Mouse (Mus musculus) spleen, embryonic (tissue): Measurements from ENCODE around the gene Syt12.
"Not testable (repeated sequence)": the region's sequence is repeated elsewhere in the genome, so short reads cannot be mapped to it uniquely, and the experiment has no call there.

Experiments used
- CTCF ChIA-PET: fragments of 350-600 bp; sonication (Branson Sonifier 250); formaldehyde crosslinking; loops from one replicate; lab custom pipeline; 2022; lab: Charles Lee

Syt12 gene

DNA sequence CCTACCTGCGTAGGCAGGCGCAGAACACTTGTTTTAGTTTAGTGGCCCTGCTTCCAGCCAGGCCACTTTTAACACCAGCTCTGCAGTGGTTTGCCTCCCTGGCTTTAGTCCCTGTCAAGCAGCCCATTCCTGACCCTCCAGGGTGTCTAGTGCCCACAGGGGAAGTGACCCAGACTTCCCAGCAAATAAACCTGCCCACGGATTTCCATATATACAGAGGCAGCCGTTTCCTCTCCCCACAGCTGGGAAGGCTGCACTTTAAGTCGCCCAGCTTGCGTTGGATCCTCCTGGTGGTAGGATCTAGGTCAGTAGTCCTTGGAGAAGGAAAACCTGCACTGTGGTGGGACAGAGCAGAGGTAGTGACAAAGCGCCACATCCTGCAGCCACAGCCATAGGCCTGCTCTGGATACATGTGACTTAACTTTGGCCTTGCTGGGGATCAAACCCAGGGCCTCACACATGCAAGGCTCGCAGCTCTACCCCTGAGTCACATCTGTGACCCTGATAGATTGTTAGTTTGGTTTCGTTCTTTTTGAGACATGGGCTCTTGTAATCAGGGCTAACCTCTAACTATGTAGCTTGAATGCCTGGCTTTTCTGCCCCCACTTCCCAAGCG, 13.9 kb upstream of the Syt12 start:
- CTCF ChIA-PET = interaction anchor here (0.7 kb wide), 1 partner anchor 42 kb away, joined by 3 read pairs; no protein-coding TSS in a partner anchor

DNA sequence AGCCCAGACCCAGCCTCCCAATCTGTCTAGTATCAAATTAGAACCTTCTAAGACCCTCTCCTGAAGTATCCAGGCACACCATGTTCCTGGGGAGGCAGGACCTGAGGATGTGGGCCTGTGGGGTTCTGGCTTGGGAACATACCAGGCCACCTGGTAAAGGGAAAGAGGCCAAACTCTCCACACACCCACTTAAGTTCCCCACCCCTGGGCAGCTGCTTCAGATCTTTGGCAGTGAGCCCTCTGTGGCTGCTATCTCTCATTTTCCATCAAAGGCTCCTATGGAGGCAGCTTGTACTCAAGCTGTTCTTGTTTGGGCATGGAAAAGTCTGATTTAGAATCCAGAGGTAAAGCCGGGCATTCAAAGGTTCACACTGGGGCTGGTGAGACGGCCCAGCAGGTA, 10.6 kb upstream of the Syt12 start:
- CTCF ChIA-PET = no interaction called here

- CTCF ChIA-PET = no interaction called here
Measured at GRCm38 (mm10) chr19:4485006-4485405, 7.8 kb upstream of the Syt12 start.

GRCm38 (mm10) chr19:4482111-4482859, 5.0 kb upstream of the Syt12 start:
- CTCF ChIA-PET = no interaction called here

DNA sequence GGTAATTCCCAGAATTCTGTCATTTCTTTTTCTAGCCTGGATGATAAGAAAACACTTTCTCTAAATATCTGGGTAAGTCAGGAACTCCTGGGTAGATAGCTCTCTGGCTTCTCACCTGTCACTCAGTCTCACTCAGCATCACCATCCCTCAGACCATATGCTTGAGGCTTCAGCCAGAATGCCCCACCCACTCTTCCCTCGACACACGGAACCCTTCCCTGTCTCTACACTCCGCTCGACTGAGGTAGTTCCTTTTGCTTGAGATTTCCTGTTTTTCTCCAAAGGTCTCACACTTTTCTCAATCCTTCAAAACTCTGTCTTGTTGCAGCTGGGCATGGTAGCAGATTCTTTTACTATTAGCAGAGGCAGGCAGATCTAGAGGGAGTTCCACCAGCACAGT, 4.1 kb upstream of the Syt12 start:
- CTCF ChIA-PET = no interaction called here

DNA sequence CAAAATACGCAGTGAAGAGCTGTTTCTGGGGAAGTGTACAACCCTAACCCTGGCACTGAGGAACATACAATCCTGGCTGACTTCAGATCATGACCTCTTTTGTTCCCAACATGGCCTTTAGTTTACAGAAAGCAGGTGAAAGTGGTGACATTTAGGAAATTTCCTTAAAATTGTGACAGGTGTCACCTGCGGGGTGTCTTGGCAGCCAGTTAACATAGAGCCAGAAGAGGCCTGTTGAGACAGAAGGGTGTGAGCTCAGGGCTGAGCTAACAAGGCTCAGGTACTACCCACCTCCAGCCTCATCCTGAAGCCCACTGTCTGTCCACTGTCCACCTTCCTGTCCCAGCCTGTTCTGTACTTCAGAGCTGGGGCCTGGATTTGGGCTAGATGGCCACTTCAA, 2.8 kb upstream of the Syt12 start:
- CTCF ChIA-PET = no interaction called here

- CTCF ChIA-PET = no interaction called here
Measured at GRCm38 (mm10) chr19:4478190-4478516, 906 bp upstream of the Syt12 start.

DNA sequence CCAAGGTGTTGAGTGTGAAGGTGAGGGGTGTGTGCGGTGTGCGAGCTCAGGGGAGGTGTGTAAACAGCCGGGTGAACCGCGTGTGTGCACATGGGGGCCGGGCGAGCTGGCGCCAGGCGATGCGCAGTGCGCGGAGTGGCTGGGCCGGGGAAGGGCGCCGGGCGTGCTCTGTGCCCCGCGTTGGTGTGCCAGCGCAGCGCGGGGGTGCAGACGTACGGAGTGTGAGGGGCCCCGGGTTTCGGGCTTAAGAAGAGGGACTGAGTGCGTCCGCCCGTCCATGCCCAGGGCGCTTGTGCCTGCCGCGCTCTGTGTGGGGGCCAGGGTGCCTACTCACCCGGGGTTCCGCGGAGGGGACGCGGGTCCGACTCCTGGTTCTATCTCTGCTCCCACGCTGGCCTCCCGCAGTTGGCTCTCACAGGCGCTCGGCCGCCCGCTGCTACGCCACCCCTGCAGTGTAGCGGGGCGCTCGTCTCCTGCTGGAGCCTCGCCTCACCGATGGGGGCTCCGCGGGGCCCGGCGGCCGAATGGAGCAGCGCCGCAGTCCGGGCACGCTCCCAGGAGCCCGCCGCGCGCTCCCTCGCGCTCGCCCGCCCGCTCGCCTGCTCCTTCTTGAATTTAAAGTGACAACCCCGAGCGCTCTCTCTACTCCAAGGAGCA, 518 bp downstream of the Syt12 start:
- CTCF ChIA-PET = no interaction called here

DNA sequence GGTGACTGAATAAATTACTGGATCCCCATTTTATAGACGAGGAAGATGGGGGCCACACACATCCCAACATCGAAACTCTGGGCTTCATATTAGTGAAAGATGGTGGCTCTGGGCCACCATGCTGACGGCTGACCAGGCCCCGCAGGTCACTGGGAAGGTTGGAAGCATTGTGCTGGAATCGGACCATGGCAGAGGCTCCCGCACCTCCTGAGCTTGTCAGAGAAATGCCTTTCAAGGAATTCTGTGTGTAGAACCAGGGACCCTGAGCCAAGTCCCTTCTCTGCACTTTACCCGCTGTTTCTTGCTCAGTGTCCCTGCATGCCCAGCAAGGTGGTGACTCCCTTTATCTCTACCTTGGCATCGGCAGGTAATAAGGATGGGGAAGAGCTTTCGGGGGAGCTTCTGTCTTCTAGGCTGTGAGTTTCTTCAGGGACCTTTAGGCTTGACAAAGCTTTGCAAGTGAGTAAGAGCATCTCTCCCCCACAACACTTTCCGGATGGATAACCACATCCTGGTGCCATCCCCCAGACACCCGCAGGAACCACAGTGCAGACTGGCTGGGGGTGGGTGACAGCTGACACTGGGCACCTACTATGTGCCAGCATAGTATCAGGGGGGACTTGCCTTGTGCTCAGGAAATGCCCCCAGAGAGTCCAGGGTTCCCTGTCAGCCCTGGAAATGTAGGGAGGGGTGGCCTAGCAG, 1.9 kb downstream of the Syt12 start:
- CTCF ChIA-PET = interaction anchor here (0.6 kb wide), 2 partner anchors 10 to 80 kb away, joined by 4 to 5 read pairs; no protein-coding TSS in a partner anchor

- CTCF ChIA-PET = no interaction called here
Measured at GRCm38 (mm10) chr19:4474739-4475138, 2.5 kb downstream of the Syt12 start.

GRCm38 (mm10) chr19:4473549-4473948, 3.7 kb downstream of the Syt12 start:
- CTCF ChIA-PET = no interaction called here

DNA sequence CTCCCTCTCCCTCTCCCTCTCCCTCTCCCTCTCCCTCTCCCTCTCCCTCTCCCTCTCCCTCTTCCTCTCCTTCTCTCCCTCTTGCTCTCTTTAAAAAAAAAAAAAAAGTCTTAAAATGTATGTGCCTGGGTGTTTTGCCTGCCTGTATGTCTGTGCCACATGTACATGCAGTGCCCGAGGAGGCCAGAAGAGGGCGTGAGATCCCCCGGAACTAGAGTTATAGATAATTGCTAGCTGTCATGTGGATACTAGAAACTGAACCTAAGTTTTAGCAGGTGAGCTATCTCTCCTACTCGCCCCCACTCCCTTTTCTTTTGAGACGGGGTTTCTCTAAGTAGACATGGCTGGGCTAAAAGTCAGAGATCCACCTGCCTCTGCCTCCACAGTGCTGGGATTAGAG, 8.9 kb downstream of the Syt12 start:
- CTCF ChIA-PET = no interaction called here

DNA sequence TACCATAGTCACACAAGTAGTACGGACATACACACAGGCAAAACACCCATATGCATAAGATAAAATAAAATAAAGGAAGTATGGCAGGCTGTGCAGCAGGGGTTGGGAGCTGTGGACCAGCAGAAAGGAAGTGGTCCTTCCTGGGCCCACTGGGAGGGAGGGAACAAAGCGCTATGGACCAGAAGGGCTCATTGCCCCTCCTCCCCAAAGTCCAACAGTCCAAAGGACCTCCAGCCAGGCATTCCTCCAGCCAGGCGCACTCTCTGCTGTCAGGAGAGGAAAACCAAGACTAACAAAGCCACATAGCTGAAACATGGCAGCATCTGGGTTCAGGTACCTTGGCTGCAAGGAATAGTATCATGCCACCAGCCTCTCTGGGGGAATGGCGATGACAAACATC, 12.6 kb downstream of the Syt12 start:
- CTCF ChIA-PET = no interaction called here

DNA sequence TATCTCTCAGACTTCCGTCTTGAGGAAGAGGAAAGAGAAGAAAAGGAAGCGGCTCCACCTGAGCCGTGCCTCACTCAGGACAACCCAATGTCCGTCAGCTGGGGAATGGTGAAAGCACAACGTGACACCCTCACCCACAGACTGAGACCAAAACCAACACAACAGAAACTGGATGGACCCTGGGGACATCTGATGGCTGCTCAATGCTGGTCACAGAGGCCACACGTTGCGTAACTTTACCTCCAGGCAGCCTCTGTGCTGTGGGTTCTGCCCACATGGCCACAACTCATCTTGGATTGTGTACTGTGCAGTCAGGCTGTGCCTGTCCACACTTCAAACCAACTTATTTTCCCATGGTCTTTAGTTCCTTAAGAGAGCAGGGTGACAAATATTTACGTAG, 15.3 kb downstream of the Syt12 start:
- CTCF ChIA-PET = no interaction called here

- CTCF ChIA-PET = no interaction called here
Measured at GRCm38 (mm10) chr19:4456227-4456626, 21.0 kb downstream of the Syt12 start.

DNA sequence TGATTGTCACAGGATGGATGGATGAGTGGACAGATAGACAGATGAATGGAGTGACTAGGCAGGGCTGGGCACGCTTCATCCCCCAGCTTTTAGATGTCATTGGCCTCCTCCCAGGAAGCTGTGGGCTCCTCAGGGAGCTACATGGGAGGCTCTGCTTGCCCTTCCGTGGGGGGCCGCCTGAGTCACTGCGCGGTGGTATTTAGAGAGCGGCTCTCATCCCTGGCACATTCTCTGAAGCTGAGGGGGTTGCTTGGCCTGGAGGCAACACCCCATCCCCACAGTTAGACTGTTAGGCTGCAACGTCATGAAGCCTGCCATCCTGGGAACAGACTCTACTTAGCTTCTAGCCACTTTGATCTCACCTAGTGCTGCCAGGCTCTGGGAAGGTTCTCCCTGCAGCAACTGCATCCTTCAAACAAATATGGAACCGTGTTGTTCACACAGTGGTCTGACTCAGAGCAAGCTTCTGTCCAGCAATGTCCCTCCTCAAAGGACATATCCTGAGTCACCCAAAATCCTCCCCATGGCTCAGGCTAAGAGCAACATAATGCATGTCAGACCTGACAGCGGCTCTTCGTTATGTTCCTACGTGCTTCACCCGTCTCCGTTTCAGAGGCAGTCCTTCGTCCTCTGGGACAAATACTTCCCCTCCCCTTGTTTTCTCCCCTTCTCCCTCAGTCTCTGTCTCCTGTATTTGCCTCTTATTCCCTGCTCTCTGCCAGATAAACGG, 22.0 kb downstream of the Syt12 start:
- CTCF ChIA-PET = no interaction called here

DNA sequence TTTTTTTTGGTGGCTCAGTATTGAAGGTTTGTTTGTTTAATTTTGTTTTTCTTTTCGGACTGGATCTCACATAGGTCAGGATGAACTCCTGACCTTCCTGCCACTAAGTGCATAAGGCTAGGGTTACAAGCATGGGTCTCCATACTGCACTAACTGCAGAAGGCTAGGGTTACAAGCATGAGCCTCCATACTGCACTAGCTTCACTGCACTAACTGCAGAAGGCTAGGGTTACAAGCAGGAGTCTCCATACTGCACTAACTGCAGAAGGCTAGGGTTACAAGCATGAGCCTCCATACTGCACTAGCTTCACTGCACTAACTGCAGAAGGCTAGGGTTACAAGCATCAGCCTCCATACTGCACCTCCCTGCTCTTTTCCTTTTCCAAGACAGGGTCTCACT, 23.2 kb downstream of the Syt12 start:
- CTCF ChIA-PET = not testable (repeated sequence)

GRCm38 (mm10) chr19:4452525-4452924, 24.7 kb downstream of the Syt12 start:
- CTCF ChIA-PET = no interaction called here

- CTCF ChIA-PET = no interaction called here
Measured at GRCm38 (mm10) chr19:4451965-4452364, 25.3 kb downstream of the Syt12 start.

DNA sequence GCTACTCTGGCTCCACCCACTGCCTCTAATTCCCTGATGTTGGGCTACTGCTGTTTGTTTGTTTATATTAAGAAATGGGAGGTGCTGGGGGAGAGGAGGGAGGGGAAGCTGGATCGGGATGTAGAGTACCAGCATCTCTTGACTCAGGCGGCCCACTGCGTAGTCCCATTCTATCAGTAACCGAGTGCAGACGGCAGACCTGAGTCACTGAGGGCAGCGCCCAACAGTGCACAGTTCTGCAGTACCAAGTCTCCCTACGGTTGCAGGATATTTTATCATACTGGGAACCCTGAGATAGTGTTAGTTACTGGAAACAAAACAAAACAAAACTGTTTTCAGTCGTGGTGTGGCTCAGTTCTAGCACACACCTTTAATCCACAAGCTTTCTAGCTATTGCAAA, 26.1 kb downstream of the Syt12 start:
- CTCF ChIA-PET = no interaction called here

DNA sequence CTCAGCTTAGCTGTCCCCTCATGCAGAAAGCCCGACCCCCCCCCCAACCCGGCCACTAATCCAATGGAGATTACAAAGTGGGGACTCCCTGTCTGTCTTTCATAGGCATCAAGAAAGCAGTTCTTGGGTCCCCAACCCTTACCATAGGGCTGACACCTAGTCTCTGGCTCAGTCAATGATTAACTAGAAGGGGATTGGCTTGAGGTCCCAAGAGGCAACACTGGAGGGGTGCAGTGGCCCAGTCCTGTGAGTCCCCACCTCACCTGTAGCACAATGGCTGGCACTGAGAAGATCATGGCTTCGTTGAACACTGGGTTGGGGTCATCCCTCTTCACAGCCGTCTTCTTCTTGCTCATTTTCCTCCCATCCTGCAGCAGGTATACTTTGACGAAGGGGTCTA, 26.6 kb downstream of the Syt12 start:
- CTCF ChIA-PET = no interaction called here

- CTCF ChIA-PET = interaction anchor here (0.5 kb wide), 1 partner anchor 43 kb away, joined by 3 read pairs; no protein-coding TSS in a partner anchor
Measured at GRCm38 (mm10) chr19:4449230-4449629, 28.0 kb downstream of the Syt12 start.
